Mouse (Mus musculus) heart, embryonic 11.5 days (tissue): ENCODE results near the gene Vrk3. TPM values are rescaled to one million over a fixed set of nuclear protein-coding genes. Genes with fewer than 3 reads are reported as not detected.

Experiments used
- ATAC-seq: fragments of 200-750 bp; cut with Nextera tagmentation; replicated peaks from 2 replicates; pipeline ENCODE4 v1.8.0; 2017; ENCODE audit warnings: moderate library complexity; ENCODE audit not compliant: insufficient number of reproducible peaks, low FRiP score, low TSS enrichment
- H3K27ac ChIP-seq: fragments of 300-500 bp; sonication (generic); 2 replicates; pipeline ENCODE4 v1.5.1; 2014; ENCODE audit warnings: mild to moderate bottlenecking, low read depth, low read length
- H3K27me3 ChIP-seq: fragments of 300-500 bp; sonication (generic); 2 replicates; pipeline ENCODE4 v1.6.1; 2014; ENCODE audit warnings: mild to moderate bottlenecking, low read length, mixed read lengths; ENCODE audit not compliant: control insufficient read depth, insufficient read depth
- H3K36me3 ChIP-seq: fragments of 300-500 bp; sonication (generic); 2 replicates; pipeline ENCODE4 v1.6.1; 2014; ENCODE audit warnings: mild to moderate bottlenecking, low read length, moderate library complexity, mixed read lengths; ENCODE audit not compliant: control insufficient read depth, insufficient read depth
- H3K4me1 ChIP-seq: fragments of 300-500 bp; sonication (generic); 2 replicates; pipeline ENCODE4 v1.6.1; 2014; ENCODE audit warnings: low read length; ENCODE audit not compliant: control insufficient read depth, insufficient read depth
- H3K4me2 ChIP-seq: fragments of 300-500 bp; sonication (generic); 2 replicates; pipeline ENCODE4 v1.6.1; 2014; ENCODE audit warnings: mild to moderate bottlenecking, moderate library complexity
- H3K4me3 ChIP-seq: fragments of 300-500 bp; sonication (generic); 2 replicates; pipeline ENCODE4 v1.5.1; 2014; ENCODE audit warnings: low read depth, low read length
- H3K9ac ChIP-seq: fragments of 300-500 bp; sonication (generic); 2 replicates; pipeline ENCODE4 v1.6.1; 2014; ENCODE audit warnings: mild to moderate bottlenecking, low read depth, low read length, moderate library complexity
- H3K9me3 ChIP-seq: fragments of 300-500 bp; sonication (generic); replicated peaks from 2 replicates; pipeline ENCODE4 v1.6.1; 2016; ENCODE audit warnings: low read length; ENCODE audit not compliant: control insufficient read depth
- WGBS: fragments of 180-500 bp; shearing (Covaris S2); extraction: QIAGEN DNeasy Blood & Tissue Kit; methylation state at CpG from one replicate; pipeline ENCODE4 v1.1.7; 2014; ENCODE audit not compliant: insufficient replicate concordance; 5-methylcytosine and 5-hydroxymethylcytosine counted together
- polyA plus RNA-seq: library from polyadenylated mRNA; unstranded; fragments of >200 nt; fragmentation: Nextera tagmentation; extraction: Ambion mirVana; gene quantifications from 2 replicates; pipeline ENCODE4 v1.2.1, GENCODE M21; 2014

Vrk3 gene
- polyA plus RNA-seq, 1 experiment from 2014 or later: 34.1 TPM

DNA sequence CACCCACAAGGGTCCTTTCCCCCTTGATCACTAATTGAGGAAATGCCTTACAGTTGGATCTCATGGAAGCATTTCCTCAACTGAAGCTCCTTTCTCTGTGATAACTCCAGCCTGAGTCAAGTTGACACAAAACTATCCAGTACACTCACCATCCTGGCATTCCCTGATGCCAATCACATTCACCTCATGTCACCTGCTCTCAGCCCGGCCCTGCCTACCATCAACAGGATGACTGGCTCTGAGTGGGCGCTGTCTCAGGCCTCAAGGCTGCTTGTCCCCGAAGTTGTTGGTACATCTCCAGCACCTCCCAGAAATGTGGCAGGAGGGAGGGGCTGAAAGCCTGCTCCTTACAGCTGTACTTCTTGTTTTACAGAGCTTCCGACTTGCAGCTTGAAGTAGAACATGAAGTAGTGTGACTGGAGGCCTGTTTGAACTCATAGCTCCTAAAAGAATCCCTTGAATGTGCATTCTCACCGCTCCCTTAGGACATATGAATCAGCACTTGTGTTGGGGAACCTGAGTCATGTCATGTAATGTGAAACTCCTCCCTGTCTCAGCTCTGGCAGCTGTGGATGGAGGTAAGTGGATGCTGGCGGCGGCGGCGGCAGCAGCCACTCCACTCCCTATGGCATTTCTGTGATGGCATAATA lies 28.8 kb downstream of the Vrk3 start:
- H3K9me3 ChIP-seq: no peaks in the 10 kb centered on the region
- H3K27ac ChIP-seq: no peak overlapping the region
- WGBS: 83% methylated on average over 9 of the region's 9 CpGs
- H3K4me3 ChIP-seq: no peak overlapping the region
- no peak overlapping the region for H3K4me2 ChIP-seq
- H3K27me3 ChIP-seq: no peaks in the 10 kb centered on the region
- no peak for ATAC-seq
- no peak overlapping the region for H3K9ac ChIP-seq
- H3K4me1 ChIP-seq: no peaks in the 10 kb centered on the region
- H3K36me3 ChIP-seq: peaks cover 9% of the 10 kb centered on the region; the same call in 1 of the 2 replicates

DNA sequence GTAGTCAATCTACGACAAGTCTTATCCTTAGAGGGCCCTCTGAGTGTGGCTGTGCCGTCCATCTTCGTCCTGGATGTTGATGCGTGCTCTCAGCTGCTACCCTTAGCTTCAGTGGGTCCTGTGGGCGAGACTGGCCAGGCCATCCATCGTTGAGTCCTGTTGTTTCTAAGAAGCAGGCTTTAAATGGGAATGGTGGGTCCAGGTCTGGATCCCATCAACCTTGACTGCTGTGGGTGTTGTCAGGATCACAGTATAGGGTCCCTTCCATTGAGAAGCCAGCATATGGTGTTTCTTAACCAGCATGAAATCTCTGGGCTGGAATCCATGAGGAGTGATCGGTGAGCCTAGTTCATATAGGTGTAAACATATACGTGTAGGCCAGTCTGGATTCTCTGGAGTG lies 31.9 kb downstream of the Vrk3 start:
- Histone ChIP-seq H3K36me3 (peaks cover 4% of the 10 kb centered on the region; the same call in 1 of the 2 replicates), H3K4me2 (no peak overlapping the region), H3K4me1 (no peaks in the 10 kb centered on the region), H3K4me3 (no peak overlapping the region), H3K27me3 (no peaks in the 10 kb centered on the region), H3K27ac (no peak overlapping the region), H3K9me3 (no peaks in the 10 kb centered on the region), H3K9ac (no peak overlapping the region)
- WGBS: 79% methylated on average over 8 of the region's 8 CpGs
- ATAC-seq: no peak

DNA sequence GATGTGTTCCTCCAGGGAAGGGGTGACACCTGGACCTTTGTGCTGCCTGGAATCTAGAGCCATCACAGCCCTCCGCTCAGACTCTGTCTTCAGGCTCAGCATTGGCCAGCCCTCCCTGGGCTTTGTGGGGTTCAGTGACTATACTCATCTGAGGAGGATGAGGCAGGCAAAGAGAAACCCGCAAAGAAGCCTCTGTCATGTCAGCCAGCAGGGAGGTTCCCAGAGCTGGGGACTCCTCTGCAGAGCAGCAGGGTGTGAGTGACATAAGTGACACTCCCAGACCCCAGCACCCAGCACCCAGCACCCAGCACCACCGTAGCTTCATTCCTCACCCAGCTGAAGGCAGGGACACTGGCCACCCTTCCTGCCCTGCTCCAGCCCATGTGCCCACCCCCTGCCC lies 41.3 kb downstream of the Vrk3 start:
- Histone ChIP-seq H3K27ac (no peak overlapping the region), H3K4me3 (no peak overlapping the region), H3K4me1 (no peaks in the 10 kb centered on the region), H3K9me3 (no peaks in the 10 kb centered on the region), H3K4me2 (no peak overlapping the region), H3K36me3 (no peaks in the 10 kb centered on the region), H3K9ac (no peak overlapping the region), H3K27me3 (0 out of 2 replicates have a peak, but pooled peaks cover 2% of the 10 kb centered on the region)
- WGBS: 65% methylated on average over 3 of the region's 3 CpGs
- ATAC-seq: no peak

DNA sequence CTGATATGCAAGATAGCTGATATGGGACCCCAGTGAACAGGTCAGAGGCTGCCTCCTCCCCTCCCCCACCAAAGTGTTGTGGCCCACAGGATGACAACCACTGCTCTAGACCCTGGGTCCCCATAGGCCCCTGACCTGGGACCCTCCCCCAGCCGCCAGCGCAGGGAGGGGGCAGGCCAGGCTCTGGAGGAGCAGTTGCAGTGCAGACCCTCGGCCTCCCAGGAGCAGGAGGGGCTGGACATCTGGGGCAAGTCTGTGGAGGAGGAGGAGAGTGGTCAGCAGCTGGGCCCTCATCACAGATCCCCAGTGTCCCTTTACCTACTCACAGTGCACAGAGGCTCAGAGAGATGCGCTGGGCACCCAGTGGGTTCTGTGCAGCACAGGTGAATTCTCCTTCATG lies 41.9 kb downstream of the Vrk3 start:
- ATAC-seq: 0 out of 2 replicates have a peak, but pooled peaks have one; percentile 14

DNA sequence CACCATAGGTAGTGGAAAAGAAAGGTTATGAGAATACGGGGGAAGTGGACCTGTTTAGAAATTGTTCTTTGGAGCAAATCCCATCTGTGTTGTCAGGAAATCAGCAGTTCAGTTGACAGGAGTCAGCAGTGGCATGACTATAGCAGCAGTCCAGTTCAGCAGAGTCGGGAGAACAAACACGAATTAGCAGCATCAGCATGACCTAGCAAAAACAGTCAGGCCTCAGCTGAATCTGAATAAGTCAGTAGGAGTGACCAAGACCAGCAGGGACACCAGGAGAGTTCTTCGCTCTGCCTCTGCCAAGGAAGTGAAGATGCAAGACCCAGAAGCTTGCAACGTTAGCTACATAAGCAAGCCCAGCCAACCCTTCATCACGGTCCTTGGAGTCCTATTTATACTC lies 44.6 kb downstream of the Vrk3 start:
- H3K36me3 ChIP-seq: no peaks in the 10 kb centered on the region
- 78% methylated on average over 6 of the region's 6 CpGs for WGBS
- H3K27me3 ChIP-seq: 0 out of 2 replicates have a peak, but pooled peaks cover 2% of the 10 kb centered on the region
- no peak overlapping the region for H3K4me3 ChIP-seq
- H3K27ac ChIP-seq: no peak overlapping the region
- no peaks in the 10 kb centered on the region for H3K4me1 ChIP-seq
- no peak for ATAC-seq
- H3K9me3 ChIP-seq: no peaks in the 10 kb centered on the region
- no peak overlapping the region for H3K9ac ChIP-seq
- H3K4me2 ChIP-seq: no peak overlapping the region

More for the DNA sequence above, 41.9 kb downstream of the Vrk3 start:
- Histone ChIP-seq H3K9ac (no peak overlapping the region), H3K4me3 (no peak overlapping the region), H3K27ac (no peak overlapping the region), H3K27me3 (0 out of 2 replicates have a peak, but pooled peaks cover 2% of the 10 kb centered on the region), H3K36me3 (no peaks in the 10 kb centered on the region), H3K4me1 (no peaks in the 10 kb centered on the region), H3K9me3 (no peaks in the 10 kb centered on the region), H3K4me2 (no peak overlapping the region)
- 56% methylated on average over 4 of the region's 4 CpGs for WGBS

DNA sequence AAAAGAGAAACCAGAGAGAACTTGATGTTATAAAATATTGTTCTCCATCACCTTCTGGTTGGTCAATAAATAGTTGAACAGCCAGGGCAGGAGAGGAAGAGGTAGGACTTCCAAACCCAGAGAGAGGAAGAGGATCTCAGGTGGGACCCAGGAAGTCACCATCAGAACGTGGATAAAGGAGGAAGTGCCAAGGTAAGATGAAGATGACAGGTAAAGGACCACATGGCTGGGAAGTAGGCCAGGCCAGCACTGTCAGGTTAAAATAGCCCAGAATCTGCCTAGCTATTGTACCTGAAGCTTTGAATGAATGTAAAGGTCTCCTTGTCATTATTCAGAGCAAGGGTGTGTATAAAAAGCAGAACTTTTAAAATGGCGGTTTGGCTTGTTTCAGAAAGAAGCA lies 60.7 kb downstream of the Vrk3 start:
- Histone ChIP-seq H3K9ac (no peak overlapping the region), H3K36me3 (peaks cover 4% of the 10 kb centered on the region; the same call in 1 of the 2 replicates), H3K27ac (no peak overlapping the region), H3K27me3 (no peaks in the 10 kb centered on the region), H3K4me1 (no peaks in the 10 kb centered on the region), H3K9me3 (no peaks in the 10 kb centered on the region), H3K4me3 (no peak overlapping the region), H3K4me2 (no peak overlapping the region)
- 74% methylated on average over 2 of the region's 2 CpGs for WGBS
- no peak for ATAC-seq

DNA sequence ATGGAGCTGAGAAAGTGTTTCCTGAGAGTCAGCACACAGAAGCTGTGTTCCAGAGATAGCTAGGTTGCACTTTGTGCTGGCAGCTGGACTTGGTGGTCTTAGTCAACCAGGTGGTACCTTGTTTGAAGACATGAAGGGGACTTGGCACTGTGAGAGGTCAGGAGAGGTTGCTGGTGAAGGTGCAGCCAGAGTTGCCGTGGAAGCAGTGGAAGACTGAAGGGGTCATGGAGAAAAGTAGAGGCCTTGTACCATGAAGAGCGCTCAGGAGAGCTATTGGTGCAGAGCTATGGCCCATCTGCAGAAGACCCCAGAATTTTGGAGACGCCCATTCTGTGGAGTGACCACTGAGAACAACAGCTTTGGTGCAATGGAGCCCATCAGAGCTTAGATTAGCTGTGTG lies 61.3 kb downstream of the Vrk3 start:
- 87% methylated on average over 3 of the region's 3 CpGs for WGBS
- H3K9ac ChIP-seq: no peak overlapping the region

DNA sequence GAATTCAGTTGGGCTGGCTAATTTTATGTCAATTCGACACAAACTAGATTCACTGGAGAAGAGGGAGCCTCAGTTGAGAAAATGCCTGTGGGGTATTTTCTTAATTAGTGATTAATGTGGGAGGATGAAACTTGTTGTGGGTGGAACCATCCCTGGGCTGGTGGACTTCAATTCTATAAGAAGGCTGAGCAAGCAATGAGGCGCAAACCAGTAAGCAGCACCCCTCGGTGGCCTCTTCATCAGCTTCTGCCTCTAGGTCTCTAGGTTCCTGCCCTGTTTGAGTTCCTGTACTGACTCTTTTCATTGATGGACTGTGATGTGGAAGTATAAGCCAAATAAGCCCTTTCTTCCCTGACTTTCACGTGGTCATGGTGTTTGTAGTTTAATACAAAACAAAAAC lies 62.2 kb downstream of the Vrk3 start:
- peaks cover 6% of the 10 kb centered on the region; the same call in 1 of the 2 replicates for H3K36me3 ChIP-seq
- no peak overlapping the region for H3K9ac ChIP-seq
- H3K4me3 ChIP-seq: no peak overlapping the region
- H3K4me2 ChIP-seq: no peak overlapping the region
- 68% methylated on average over 4 of the region's 4 CpGs for WGBS
- no peaks in the 10 kb centered on the region for H3K27me3 ChIP-seq
- ATAC-seq: no peak
- H3K9me3 ChIP-seq: no peaks in the 10 kb centered on the region
- no peak overlapping the region for H3K27ac ChIP-seq
- peaks cover 4% of the 10 kb centered on the region for H3K4me1 ChIP-seq

More for the DNA sequence above, 61.3 kb downstream of the Vrk3 start:
- Histone ChIP-seq H3K27me3 (no peaks in the 10 kb centered on the region), H3K9me3 (no peaks in the 10 kb centered on the region), H3K4me3 (no peak overlapping the region), H3K4me1 (no peaks in the 10 kb centered on the region), H3K4me2 (no peak overlapping the region), H3K36me3 (peaks cover 6% of the 10 kb centered on the region; the same call in 1 of the 2 replicates), H3K27ac (no peak overlapping the region)
- ATAC-seq: no peak
